Mouse (Mus musculus) E14TG2a.4 (cell line): ENCODE measurements around the gene Kdm2a.

Experiments
- H3K27me3 ChIP-seq: 2 replicates; pipeline ENCODE4 v1.6.1; 2014; ENCODE audit warnings: low read length, control low read depth; ENCODE audit not compliant: insufficient read depth
- H3K36me3 ChIP-seq: 2 replicates; pipeline ENCODE4 v1.6.1; 2014; ENCODE audit warnings: low read length, control low read depth; ENCODE audit not compliant: insufficient read depth
- H3K4me1 ChIP-seq: replicated peaks from 2 replicates; pipeline ENCODE4 v1.6.1; 2014; ENCODE audit warnings: low read depth, low read length, control low read depth
- H3K4me3 ChIP-seq: replicated peaks from 2 replicates; pipeline ENCODE4 v1.5.1; 2014; ENCODE audit warnings: mild to moderate bottlenecking, low read length
- H3K9me3 ChIP-seq: 2 replicates; pipeline ENCODE4 v1.6.1; 2014; ENCODE audit warnings: low read length, control low read depth
- CTCF ChIP-seq: conservative IDR thresholded peaks from 2 replicates; pipeline ENCODE4 v1.5.1; 2014; ENCODE audit warnings: low read length
- NANOG ChIP-seq: IDR thresholded peaks from 2 replicates; pipeline ENCODE4 v1.6.1; 2014; ENCODE audit warnings: borderline replicate concordance, low read length, mixed read lengths
- POU5F1 ChIP-seq: IDR thresholded peaks from 2 replicates; pipeline ENCODE4 v1.6.1; 2014; ENCODE audit warnings: low read length, borderline replicate concordance

Gene Kdm2a

DNA sequence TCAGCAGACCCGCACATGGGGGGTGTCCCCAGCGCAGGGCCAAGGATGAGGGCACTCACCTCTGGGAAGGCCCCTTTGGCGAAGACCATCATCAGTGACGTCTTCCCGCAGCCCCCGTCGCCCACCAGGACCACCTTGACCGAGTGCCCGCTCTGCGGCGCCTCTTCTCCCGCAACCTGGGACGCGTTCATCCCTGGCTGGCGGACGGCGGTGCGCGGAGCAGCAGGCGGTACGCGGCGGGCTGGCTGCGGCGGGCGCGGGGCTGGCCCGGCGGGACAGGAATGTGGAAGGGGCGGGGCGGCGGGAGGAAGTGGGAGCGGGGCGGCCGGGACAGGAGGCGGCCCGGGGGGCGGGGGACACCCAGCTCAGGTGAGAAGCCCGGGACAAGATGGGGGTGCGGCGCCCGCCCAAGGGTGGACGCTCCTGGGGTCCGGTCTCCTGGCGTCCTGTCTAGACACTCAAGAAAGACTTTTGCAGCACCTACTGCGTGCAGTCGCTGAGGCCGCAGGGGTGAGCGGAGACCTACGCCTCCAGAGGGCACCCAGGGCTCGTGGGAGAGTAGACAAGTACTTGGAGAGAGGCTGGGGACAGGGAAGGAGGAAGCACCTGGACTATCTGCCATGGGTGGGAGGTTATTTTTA is 41.2 kb upstream of the Kdm2a start, which contains the start of gene Rhod:
TSS of gene Rhod (minus strand) at position 272 of the 641 bp plus-strand sequence.
- Histone ChIP-seq H3K27me3 (peaks cover 35% of the 10 kb centered on the region), H3K4me3 (peak within 1 kb of the TSS; percentile 87), H3K36me3 (peaks cover 8% of the 10 kb centered on the region), H3K9me3 (peaks cover 7% of the 10 kb centered on the region), H3K4me1 (peaks cover 42% of the 10 kb centered on the region)
- TF ChIP-seq CTCF: no peak
- TF ChIP-seq NANOG: no peak
- no peak for TF ChIP-seq POU5F1

DNA sequence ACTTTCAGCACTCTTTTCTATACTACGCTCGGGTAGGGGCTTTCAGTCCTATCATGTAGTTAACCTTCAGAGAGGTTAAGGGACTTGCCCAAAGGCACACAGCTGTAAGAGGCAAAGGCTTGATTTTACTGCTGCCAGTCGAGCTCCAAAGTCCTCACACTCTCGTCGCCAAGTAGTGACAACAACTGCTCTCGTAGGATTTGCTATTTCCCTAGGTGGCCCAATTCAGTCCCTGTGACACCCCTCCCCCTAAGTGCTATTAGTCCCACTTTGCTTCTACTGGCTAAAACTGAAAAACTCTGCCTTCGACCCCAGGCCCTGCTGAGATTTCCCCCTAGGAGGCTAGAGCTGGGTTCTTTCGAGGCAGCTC is 40.7 kb upstream of the Kdm2a start:
- peaks cover 40% of the 10 kb centered on the region for H3K4me1 ChIP-seq
- H3K27me3 ChIP-seq: peaks cover 35% of the 10 kb centered on the region
- TF ChIP-seq CTCF (no peak), POU5F1 (no peak), NANOG (no peak)
- H3K36me3 ChIP-seq: peaks cover 2% of the 10 kb centered on the region
- H3K9me3 ChIP-seq: peaks cover 7% of the 10 kb centered on the region
- peak overlapping the region; percentile 87 for H3K4me3 ChIP-seq

DNA sequence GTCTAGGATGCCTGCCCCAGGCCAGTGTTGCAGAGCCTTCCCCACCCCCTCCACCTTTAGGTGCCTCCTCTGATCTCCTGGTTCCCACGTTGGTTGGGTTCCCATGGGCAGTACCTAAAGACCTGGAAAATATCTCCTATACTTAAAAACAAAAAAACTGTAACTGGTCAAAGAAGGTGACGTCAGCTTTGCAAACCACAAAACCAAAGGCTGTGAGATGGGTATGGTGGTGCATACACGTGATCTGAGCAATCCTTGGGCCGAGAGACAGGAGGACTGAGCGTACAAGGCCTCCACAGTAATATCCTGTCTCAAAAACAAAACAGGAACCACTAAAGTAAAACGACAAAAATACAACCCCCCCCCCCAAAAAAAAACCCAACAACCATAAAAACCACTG is 39.8 kb upstream of the Kdm2a start:
- no peaks in the 10 kb centered on the region; the same call in 1 of the 2 replicates for H3K36me3 ChIP-seq
- TF ChIP-seq NANOG (no peak), CTCF (no peak), POU5F1 (no peak)
- peaks cover 35% of the 10 kb centered on the region for H3K27me3 ChIP-seq
- peaks cover 40% of the 10 kb centered on the region for H3K4me1 ChIP-seq
- H3K4me3 ChIP-seq: no peak overlapping the region
- H3K9me3 ChIP-seq: peaks cover 7% of the 10 kb centered on the region

DNA sequence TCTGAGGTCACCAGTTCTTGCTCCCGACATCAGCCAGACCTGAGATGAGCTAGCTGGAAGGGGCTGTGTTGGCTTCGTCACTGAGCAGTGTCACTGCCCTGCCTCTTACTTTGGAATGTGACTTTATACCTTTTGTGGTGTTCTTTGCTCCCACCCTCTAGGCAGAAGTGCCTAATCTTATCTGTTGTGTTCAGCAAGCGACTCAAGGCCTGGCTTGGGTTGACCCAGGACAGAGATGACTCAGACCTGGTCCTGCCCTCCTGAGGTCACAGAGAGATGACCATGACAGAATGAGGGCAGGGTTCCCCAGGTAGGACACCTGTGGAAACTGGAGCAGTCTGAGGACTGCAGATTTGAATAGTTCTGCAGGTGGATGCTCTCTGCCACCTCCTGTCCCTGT is 38.2 kb upstream of the Kdm2a start:
- Histone ChIP-seq H3K9me3 (peaks cover 7% of the 10 kb centered on the region), H3K36me3 (peaks cover 10% of the 10 kb centered on the region; the same call in 1 of the 2 replicates), H3K27me3 (peaks cover 35% of the 10 kb centered on the region), H3K4me3 (no peak overlapping the region), H3K4me1 (peaks cover 31% of the 10 kb centered on the region)
- TF ChIP-seq NANOG (no peak), POU5F1 (no peak), CTCF (no peak)

DNA sequence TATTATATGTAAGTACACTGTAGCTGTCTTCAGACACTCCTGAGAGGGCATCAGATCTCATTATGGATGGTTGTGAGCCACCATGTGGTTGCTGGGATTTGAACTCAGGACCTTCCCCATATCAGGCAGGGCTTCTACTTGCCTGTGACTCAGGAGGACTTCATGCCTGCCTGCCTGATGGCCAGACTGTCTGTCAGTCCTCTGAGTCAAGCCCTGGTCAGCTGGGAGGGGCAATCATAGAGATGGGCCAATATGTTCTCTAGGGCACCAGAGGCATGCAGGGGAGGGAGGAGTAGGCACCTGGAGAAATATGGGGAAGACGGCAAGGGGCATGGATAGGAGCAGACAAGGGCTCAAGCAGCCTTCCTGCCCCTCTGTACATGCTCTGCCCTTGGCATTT is 36.9 kb upstream of the Kdm2a start:
- peaks cover 19% of the 10 kb centered on the region for H3K4me1 ChIP-seq
- TF ChIP-seq CTCF (no peak), NANOG (no peak), POU5F1 (no peak)
- no peak overlapping the region for H3K4me3 ChIP-seq
- peaks cover 10% of the 10 kb centered on the region; the same call in 1 of the 2 replicates for H3K36me3 ChIP-seq
- H3K27me3 ChIP-seq: peaks cover 29% of the 10 kb centered on the region
- peaks cover 7% of the 10 kb centered on the region for H3K9me3 ChIP-seq

DNA sequence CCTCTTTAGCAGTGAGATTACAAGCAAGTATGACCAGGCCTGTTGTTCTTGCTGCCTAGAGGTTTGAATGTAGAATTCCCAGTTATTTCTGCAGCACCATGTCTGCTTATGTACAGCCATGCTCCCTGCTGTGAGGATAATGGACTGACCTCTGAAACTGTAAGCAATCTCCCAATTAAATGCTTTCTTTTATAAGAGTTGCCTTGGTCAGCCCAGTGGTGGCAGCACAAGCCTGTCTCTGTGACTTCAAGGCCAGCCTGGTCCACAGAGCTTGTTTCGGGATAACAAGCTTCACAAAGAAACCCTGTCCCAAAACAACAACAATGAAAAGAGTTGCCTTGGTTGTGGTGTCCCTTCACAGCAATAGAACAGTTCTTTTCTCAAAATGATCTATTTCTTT is 35.7 kb upstream of the Kdm2a start:
- H3K9me3 ChIP-seq: peaks cover 7% of the 10 kb centered on the region

DNA sequence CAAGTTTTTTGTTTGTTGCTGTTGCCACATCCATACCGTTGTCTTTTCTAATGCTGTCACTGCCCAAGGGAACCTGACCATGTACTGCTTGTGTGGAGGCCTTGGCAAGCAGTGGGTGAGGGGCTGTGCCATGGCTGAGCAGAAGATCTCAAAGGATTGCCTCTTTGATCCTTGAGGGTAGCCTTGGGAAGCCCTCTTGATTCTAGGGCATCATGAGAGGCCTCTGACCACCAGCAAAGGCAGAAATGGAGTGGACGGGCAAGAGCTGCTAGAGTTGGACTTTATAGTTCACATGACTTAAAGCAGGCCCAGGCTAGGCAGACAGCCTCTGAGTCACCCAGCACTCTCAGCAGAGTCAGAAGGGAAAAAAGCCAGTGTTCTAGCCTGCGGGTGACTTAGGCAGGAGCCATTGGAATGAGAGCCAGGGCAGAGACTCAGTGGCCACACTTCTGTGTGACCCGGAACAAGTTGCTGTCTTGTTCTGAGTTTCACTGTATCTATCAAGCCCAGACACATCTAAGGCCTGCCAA is 32.1 kb upstream of the Kdm2a start:
- no peak for TF ChIP-seq POU5F1
- no peak for TF ChIP-seq CTCF
- TF ChIP-seq NANOG: no peak
- peaks cover 20% of the 10 kb centered on the region for H3K4me1 ChIP-seq
- H3K27me3 ChIP-seq: no peaks in the 10 kb centered on the region
- H3K9me3 ChIP-seq: 0 out of 2 replicates have a peak, but pooled peaks cover under 1% of the 10 kb centered on the region
- H3K4me3 ChIP-seq: no peak overlapping the region
- H3K36me3 ChIP-seq: peaks cover 13% of the 10 kb centered on the region; the same call in 1 of the 2 replicates

More for the DNA sequence above, 35.7 kb upstream of the Kdm2a start:
- no peak overlapping the region for H3K4me3 ChIP-seq
- H3K4me1 ChIP-seq: peaks cover 9% of the 10 kb centered on the region
- TF ChIP-seq CTCF (no peak), NANOG (no peak), POU5F1 (no peak)
- peaks cover 10% of the 10 kb centered on the region; the same call in 1 of the 2 replicates for H3K36me3 ChIP-seq
- H3K27me3 ChIP-seq: peaks cover 18% of the 10 kb centered on the region

DNA sequence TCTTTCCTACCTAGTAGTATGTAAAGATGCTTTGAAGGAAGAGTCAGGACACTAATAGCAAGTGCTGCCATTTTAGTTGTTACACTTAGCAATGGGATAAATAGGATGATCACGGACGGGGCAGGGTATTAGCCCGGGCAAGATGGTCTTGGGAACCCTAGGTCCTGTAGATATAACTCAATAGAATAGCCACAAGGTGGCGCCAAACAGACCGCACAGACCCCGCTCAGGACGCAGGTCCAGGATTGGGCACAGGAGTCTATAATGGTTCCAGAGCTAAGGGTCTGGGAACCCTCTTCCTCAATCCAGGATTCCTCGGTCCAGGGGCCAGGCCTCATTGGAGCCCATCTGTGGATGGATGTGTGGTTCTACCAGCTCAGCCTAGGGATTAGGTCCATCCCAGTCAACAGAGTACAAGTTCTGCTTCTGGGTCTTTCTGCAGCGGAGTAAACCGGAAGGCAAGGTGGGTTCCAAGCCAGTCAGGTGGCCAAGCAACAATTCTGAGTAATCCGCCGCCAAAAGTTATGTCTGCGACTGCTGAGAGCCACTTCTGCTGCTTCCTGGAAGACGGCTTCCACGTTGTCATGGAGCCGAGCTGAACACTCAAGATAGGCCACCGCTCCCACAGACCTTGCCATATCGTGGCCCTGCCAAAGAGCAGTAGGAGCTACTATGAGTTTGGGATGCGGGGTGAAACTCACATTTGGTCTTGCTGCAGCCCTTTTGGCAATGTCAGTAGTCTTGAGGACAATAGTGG is 27.7 kb upstream of the Kdm2a start:
- Histone ChIP-seq H3K27me3 (no peaks in the 10 kb centered on the region), H3K9me3 (no peaks in the 10 kb centered on the region), H3K36me3 (0 out of 2 replicates have a peak, but pooled peaks cover 6% of the 10 kb centered on the region), H3K4me3 (peak overlapping the region; percentile 63), H3K4me1 (peaks cover 31% of the 10 kb centered on the region)
- TF ChIP-seq CTCF (peak; percentile 50), NANOG (no peak)
